Mouse (Mus musculus): Measurements from ENCODE around the gene Bcas3.

The Bcas3 gene

GRCm38 (mm10) chr11:85352539-85353380 lies at the start of gene Bcas3:
Gene Bcas3, plus strand, starts transcription at chr11:85353167.
- DNase-seq (ENCODE audit: low spot score in 2 of 2) = peak; percentile 97 to 98

DNA sequence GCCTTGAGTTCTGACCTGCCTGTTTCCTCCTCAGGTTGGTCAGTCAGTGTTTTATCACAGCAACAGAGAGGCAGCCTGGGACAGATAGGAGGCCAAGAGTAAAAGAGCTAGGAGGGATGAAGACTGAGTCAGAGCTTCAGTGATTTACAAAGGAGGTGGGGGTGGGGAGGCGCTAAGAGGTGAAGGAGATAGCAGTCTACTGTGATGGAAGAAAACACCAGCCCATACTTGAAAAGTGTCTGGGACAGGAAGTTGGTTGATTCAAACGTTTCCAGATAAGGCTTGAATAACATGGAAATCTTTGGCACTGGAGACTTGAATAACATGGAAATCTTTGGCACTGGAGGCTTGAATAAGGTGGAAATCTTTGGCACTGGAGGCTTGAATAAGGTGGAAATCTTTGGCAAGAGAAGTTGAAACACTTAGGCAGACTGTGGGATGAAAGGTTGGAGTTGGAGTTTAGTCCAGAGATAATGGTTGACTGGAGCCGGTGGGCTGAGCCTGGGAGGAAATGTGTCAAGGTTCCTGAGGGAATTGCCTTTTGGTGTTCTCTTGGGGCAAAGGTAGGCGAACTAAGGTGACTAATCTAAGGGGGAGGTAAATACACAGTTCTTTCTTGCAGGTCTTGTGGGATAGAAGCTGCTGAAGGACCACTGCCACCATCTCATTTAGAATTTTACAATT lies 46.2 kb upstream of the Bcas3 start:
- no peak for DNase-seq (ENCODE audit: low spot score in 2 of 2)

- no peak for DNase-seq (ENCODE audit: low spot score in 2 of 2)
Measured at GRCm38 (mm10) chr11:85308799-85309198, 44.2 kb upstream of the Bcas3 start.

DNA sequence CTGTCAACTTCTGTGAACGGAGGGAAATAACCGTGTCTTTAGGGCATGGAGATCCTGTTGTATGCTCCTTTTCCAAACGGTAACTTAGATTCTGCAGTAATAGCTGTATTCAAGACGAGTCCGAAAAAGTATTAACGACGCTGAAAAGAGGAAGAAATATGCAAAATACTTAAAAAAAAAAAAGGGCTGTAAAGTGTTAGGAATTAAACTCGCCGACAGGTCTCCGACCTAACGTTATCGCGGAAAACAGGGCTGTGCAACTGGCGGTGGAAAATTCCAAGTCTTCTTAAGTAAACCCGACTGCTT lies 42.6 kb upstream of the Bcas3 start:
- no peak for DNase-seq (ENCODE audit: low spot score in 2 of 2)

GRCm38 (mm10) chr11:85310713-85311574 lies 42.0 kb upstream of the Bcas3 start, which contains the start of gene Ppm1d:
Gene Ppm1d, plus strand, starts transcription at chr11:85311244.
- DNase-seq (ENCODE audit: low spot score in 2 of 2) = peak; percentile 90 to 93

- peak; percentile 6 to 24 for DNase-seq (ENCODE audit: low spot score in 2 of 2)
Measured at GRCm38 (mm10) chr11:85311645-85312490, 41.1 kb upstream of the Bcas3 start.

DNA sequence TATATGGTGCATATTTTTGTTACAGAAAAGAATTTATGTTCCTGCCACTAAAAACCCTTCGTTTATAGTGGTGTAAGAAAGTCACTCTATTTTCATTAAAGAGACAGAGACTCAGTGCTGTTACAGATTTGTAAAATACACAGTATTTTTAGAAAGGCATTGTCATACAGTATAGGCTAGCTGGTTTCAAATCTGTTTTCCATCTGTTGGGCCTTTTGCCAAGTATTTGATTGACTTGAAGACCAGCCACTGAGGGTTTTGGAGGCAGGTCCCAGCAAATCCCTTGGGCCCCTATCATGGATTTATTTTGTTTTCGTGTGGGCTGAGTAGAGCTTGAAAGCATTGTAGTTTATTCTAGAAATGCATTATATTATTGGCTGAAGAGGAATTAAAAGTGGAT lies 40.1 kb upstream of the Bcas3 start:
- DNase-seq (ENCODE audit: low spot score in 2 of 2) = peak in 1 of 2 experiments; percentile 21

GRCm38 (mm10) chr11:85313361-85313760 lies 39.6 kb upstream of the Bcas3 start:
- no peak for DNase-seq (ENCODE audit: low spot score in 2 of 2)

DNA sequence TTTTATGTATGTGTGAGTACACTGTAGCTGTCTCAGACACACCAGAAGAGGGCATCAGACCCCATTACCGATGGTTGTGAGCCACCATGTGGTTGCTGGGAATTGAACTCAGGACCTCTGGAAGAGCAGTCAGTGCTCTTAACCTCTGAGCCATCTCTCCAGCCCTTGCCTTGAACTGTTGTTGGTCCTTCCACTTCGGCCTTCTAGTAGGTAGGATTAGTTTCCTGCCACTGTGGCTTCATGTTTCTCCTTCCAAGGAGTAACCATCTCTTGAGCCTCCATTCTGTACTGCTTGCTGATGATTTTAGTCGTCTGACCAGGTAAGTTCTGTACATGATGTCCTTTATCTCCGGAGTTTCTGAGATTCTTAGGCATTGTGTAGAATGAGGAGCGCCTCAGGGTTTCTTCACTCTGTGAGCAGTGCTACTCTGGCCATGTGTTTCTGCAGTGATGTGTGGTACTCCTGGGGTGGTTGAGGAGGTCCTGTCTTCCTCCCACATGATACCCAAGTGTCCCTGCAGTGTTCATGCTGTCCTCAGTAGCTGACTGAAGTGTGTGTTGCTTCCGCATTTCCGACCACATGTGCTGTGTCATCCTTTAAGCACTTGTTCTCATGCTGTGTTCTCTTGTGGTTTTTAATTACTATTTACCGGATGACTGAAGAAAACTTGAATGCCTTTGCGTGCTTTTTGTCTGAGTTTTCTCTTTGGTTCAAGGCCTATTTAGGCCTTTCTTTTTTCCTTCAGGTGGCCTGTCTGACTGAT lies 29.2 kb upstream of the Bcas3 start:
- no peak for DNase-seq (ENCODE audit: low spot score in 2 of 2)

GRCm38 (mm10) chr11:85328717-85329116 lies 24.2 kb upstream of the Bcas3 start:
- DNase-seq (ENCODE audit: low spot score in 2 of 2) = no peak

- no peak for DNase-seq (ENCODE audit: low spot score in 2 of 2)
Measured at GRCm38 (mm10) chr11:85329167-85329894, 23.6 kb upstream of the Bcas3 start.

DNA sequence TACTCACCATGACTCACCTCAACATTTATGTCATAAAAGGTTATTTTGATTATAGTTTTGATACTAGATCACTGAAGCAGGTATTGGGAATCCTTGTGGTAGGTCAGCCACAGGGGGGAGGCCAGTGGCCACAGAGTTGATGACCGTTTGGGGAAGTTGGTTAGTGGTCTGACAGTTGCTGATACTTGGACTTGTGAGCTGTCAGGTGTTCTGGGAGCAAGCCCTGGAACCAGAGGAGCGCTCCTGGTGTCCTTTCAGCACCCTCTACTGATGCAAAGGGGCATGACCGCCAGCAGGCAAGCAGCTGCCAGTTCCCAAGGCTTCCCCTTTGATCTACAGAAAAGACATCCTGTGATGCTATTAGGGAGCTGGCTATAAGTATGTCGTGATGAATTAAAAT lies 18.2 kb upstream of the Bcas3 start:
- no peak for DNase-seq (ENCODE audit: low spot score in 2 of 2)

DNA sequence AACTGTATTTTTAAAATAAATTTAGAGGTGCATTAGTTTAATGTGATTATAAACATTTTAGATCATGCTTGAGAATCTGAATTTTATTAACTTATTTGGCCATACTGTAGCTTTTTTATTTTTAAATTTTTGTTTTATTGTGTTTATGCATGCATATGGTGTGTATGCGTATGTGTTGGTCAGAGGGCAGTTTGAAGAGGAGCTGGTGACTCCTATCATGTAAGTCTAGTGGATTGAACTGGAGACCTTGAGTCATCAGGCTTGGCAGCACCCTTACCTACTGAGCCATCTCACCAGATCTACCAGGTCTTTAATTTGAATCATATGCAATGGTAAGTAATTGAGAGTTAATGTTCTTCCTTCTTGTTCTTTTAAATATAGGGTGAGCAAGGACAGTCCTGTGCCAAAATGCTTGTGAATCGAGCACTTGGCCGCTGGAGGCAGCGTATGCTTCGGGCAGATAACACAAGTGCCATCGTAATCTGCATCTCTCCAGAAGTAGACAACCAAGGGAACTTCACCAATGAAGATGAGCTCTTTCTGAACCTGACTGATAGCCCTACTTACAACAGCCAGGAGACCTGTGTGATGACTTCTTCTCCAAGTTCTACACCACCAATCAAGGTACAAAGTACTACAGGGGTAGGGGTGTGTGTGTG lies 13.7 kb upstream of the Bcas3 start:
- DNase-seq (ENCODE audit: low spot score in 2 of 2) = no peak

DNA sequence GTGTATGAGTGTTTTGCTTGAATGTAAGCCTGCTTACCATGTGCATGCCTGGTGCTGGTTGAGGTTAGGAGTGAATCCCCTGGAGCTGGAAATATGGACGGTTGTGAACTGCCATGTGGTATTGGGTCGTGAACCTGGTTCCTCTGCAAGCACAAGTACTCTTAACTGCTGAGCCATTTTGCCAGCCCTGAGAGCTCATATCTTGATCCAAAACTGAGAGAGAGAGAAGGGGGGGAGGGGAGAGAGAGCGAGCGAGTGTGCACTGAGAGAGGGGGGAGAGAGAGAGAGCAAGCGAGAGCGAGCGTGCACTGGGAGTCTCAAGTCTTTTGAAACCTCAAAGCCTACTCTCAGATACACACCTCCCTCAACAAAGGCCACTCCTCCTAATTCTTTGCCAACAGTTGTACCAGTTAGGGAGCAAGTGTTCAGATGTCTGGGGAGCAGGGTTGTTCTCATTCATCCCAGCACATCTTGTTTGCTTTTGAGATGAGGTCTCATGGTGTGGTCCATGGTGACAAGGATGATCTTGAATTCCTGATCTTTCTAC lies 12.8 kb upstream of the Bcas3 start:
- no peak for DNase-seq (ENCODE audit: low spot score in 2 of 2)

GRCm38 (mm10) chr11:85353819-85354218 lies 852 bp downstream of the Bcas3 start:
- DNase-seq (ENCODE audit: low spot score in 2 of 2) = no peak

GRCm38 (mm10) chr11:85359641-85360040 lies 6.7 kb downstream of the Bcas3 start:
- no peak for DNase-seq (ENCODE audit: low spot score in 2 of 2)

GRCm38 (mm10) chr11:85361621-85362020 lies 8.7 kb downstream of the Bcas3 start:
- DNase-seq (ENCODE audit: low spot score in 2 of 2) = no peak

DNA sequence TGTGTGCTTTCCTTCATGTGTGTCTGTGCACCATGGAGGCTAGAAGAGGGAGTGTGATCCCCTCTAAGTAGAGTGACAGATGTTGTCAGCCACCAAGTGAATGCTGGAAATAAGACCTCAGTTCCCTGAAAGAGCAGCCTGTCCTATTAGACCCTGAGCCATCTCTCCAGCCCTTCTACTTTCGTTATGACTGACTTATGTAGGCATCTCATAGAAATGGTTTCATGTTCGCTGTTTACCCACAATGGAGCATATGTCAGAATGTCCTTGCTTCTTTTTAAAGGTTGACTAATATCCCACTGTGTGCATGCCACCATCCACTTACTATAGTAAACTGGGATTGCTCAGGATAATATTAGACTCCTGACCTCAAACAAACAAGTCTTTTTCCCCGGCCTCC lies 13.2 kb downstream of the Bcas3 start:
- DNase-seq (ENCODE audit: low spot score in 2 of 2) = no peak

- no peak for DNase-seq (ENCODE audit: low spot score in 2 of 2)
Measured at GRCm38 (mm10) chr11:85367823-85368222, 14.9 kb downstream of the Bcas3 start.
